Comparison of ENCODE assay signal across 13 mouse cellular contexts in the genomic region with DNA sequence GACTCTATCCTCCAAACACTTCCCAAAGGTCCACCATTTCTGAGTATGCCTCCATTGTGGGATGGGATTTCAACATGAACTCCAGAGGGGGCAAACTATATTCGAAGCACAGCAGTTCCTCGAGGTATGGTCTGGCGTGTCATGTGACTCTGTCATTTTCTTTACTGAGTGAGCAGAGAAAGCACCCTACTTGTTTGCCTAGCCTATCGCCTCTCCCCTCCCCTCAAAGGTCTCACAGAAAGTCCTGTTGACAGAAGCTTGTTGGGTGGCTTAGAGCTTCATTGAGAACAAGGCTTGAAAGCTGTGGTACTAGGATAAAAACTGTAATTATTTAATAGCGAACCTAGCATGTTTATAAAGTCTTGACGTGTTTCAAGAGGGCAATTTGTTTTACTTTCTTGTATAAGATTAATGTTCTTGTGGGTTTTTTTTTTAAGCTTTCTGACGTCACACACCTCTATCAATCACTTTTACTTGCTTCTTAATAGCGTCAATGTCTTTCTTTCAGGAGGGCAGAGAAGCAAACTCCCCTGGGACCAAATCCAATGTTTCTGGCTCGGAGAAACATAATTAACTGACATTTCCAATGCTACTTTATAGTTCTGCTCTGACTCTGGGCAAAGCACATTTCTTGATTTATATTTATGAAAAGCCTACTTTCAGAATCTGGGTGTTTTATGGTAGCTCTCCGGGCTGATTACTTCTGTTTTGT. TPM values are rescaled to one million over a fixed set of nuclear protein-coding genes. Genes with fewer than 3 reads are reported as not detected.
"Had no signal": no experiment of that assay in that cellular context is flagged by ENCODE, and none has a peak within 500 bp of the region (broad histone marks: within the 10 kb centered on the region; RNA-seq: fewer than 3 reads in every experiment).

No protein-coding gene starts in this region.

- H3K4me2 ChIP-seq: hindbrain, embryonic 15.5 days; limb, embryonic 13.5 days; midbrain, embryonic 11.5 days; midbrain, embryonic 15.5 days had no signal

- H3K36me3 ChIP-seq: hindbrain, embryonic 15.5 days; limb, embryonic 13.5 days; midbrain, embryonic 15.5 days had no signal

- DNase-seq: kidney, adult 11 months; left cerebral cortex, postnatal 4 days; lung, adult 18-20 months; lung, postnatal 4 days; right cerebral cortex, postnatal 14 days; thymus, adult 2 months; thymus, postnatal 25 days had no signal

- ATAC-seq: midbrain, embryonic 15.5 days had no signal

- H3K9me3 ChIP-seq: hindbrain, embryonic 15.5 days; limb, embryonic 13.5 days; midbrain, embryonic 15.5 days had no signal

- H3K9ac ChIP-seq: hindbrain, embryonic 15.5 days; limb, embryonic 13.5 days; liver, embryonic 14.5 days; midbrain, embryonic 15.5 days had no signal

- H3K4me3 ChIP-seq: hindbrain, embryonic 15.5 days; limb, embryonic 13.5 days; midbrain, embryonic 15.5 days had no signal

- H3K27ac ChIP-seq: hindbrain, embryonic 15.5 days; limb, embryonic 13.5 days; liver, embryonic 14.5 days; midbrain, embryonic 15.5 days had no signal

- H3K4me1 ChIP-seq: hindbrain, embryonic 15.5 days; midbrain, embryonic 15.5 days had no signal

- H3K27me3 ChIP-seq: hindbrain, embryonic 15.5 days; limb, embryonic 13.5 days; midbrain, embryonic 15.5 days had no signal

RNA-seq across cellular contexts. Expression of a gene that starts 32.5 kb away (rescaled TPM):
- total RNA-seq: monocyte, adult 5-6 weeks had no signal
